21 mouse cellular contexts compared by ENCODE assay signal in the genomic region with DNA sequence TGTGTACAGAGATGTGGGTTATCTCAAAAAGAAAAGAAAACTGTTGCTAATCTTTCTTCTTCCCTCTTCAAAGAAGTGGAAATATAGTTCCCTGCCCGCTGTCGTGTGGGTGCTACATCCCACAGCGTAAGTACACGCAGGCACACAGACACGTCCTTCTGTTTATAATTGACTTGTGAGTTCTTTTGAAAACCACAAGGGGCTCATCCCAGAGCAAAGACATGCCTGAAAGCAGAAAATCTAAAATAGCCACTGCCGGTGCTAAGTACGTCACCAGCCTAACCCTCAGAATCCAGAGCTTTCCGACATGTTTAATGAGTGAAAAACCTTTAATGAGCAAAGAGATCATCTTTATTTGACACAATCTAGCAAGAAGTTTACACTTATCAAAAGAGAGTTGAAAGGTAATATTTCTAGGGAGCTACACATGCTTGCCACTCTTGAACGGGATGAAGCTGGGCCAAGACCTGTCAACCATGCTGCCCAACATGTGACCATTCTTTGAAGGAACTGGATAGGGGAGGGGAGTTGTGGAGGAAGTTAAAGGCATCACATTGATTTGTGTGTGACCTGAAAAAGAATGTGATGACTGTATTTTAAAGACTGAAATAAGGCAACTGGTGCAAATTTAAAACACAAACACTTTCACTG. TPM values are rescaled to one million over a fixed set of nuclear protein-coding genes. Genes with fewer than 3 reads are reported as not detected.
"Had no signal": no experiment of that assay in that cellular context is flagged by ENCODE, and none has a peak within 500 bp of the region (broad histone marks: within the 10 kb centered on the region; RNA-seq: fewer than 3 reads in every experiment).

No protein-coding gene starts in this region.

- ATAC-seq: liver, embryonic 12.5 days; midbrain, embryonic 13.5 days had no signal

- H3K9me3 ChIP-seq: limb, embryonic 15.5 days; liver, embryonic 12.5 days; midbrain, embryonic 13.5 days; neural tube, embryonic 12.5 days had no signal

- H3K4me3 ChIP-seq: limb, embryonic 15.5 days; liver, embryonic 12.5 days; midbrain, embryonic 13.5 days; myocyte; neural tube, embryonic 12.5 days had no signal

- H3K36me3 ChIP-seq: liver, embryonic 12.5 days; midbrain, embryonic 13.5 days; neural tube, embryonic 12.5 days had no signal

- H3K4me1 ChIP-seq: neural tube, embryonic 12.5 days had no signal

- DNase-seq: kidney, adult 9 months; kidney, postnatal 36 days; lung, embryonic 14.5 days; lung, postnatal 10 days; lung, postnatal 4 days; thymus, adult 18-20 months; thymus, postnatal 14 days had no signal

- H3K4me2 ChIP-seq: limb, embryonic 15.5 days; liver, embryonic 12.5 days; lung, embryonic 14.5 days; midbrain, embryonic 13.5 days; neural tube, embryonic 12.5 days had no signal

- H3K9ac ChIP-seq: limb, embryonic 15.5 days; liver, embryonic 12.5 days; lung, embryonic 14.5 days; midbrain, embryonic 13.5 days; neural tube, embryonic 12.5 days had no signal

- H3K27ac ChIP-seq: kidney, postnatal 0 days; limb, embryonic 15.5 days; liver, embryonic 12.5 days; midbrain, embryonic 13.5 days; neural tube, embryonic 12.5 days had no signal

- H3K27me3 ChIP-seq: limb, embryonic 15.5 days; liver, embryonic 12.5 days; midbrain, embryonic 13.5 days; neural tube, embryonic 12.5 days had no signal

RNA-seq across cellular contexts. Expression of gene Gm17409, which starts 11.7 kb away (rescaled TPM):
- total RNA-seq: layer of hippocampus, adult 18-20 months; layer of hippocampus, postnatal 14 days; left cerebral cortex, adult 18-20 months; left cerebral cortex, postnatal 25 days; megakaryocyte-erythroid progenitor cell, adult 5-6 weeks; neutrophil, adult 5-6 weeks had no signal
- polyA plus RNA-seq: kidney, postnatal 0 days; limb, embryonic 11.5 days; limb, embryonic 15.5 days; liver, embryonic 12.5 days; liver, embryonic 16.5 days; lung, embryonic 14.5 days; midbrain, embryonic 13.5 days; myocyte; neural tube, embryonic 12.5 days had no signal
